Mouse (Mus musculus) embryo, embryonic 11 days (tissue): Measurements from ENCODE around the gene Mrps2.
"Not testable (repeated sequence)": the region's sequence is repeated elsewhere in the genome, so short reads cannot be mapped to it uniquely, and the experiment has no call there.

Experiments used
- DNase-seq: peaks from one replicate; pipeline ENCODE4 v3.0.0-alpha.2; 2015

The Mrps2 gene

GRCm38 (mm10) chr2:28467860-28468485, at the start of gene Mrps2:
Gene Mrps2, plus strand, starts transcription at chr2:28468066.
- peak; percentile 92 for DNase-seq

DNA sequence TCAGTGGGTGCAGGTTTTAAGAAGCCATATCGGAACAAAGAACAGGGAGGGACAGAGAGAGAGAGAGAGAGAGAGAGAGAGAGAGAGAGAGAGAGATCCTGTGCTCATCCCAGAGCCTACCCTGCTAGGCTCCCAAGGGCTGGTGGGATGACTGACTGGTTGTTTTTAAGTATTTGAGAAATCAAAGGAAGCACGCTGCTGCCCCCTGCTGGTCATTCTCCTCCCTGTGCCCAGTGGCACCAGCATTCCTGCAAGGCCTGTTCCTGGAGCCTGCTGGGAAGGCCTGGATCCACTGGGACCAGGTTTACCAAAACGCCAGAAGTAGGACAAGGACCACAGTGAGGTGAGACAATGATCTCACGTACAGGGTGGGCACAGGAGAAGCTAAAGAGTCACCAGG, 48.0 kb upstream of the Mrps2 start:
- peak; percentile 91 for DNase-seq

- DNase-seq, result peak; percentile 64
Measured at GRCm38 (mm10) chr2:28423167-28423566, 44.7 kb upstream of the Mrps2 start.

- DNase-seq, result no peak
Measured at GRCm38 (mm10) chr2:28427226-28427625, 40.6 kb upstream of the Mrps2 start.

GRCm38 (mm10) chr2:28430846-28431245, 37.0 kb upstream of the Mrps2 start:
- no peak for DNase-seq

DNA sequence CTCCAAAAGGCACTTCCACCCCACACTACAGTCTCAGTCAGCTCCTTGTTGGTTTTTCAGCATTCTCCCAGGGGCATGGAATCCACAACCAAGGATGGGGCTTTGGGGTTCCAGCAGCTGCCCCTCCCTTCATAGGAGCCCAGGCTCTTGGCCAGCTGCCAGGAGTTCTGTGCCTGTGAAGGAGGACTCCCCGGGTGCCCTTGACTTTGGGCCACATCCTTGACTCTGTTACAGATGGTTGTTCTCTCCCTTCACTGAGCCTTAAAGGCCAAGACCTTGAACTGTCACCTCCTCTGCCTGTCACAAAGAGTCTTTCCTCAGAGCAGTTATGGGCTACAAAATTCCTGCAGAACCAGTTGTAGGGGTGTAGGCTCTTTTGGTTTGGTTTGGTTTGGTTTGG, 35.1 kb upstream of the Mrps2 start:
- no peak for DNase-seq

- no peak for DNase-seq
Measured at GRCm38 (mm10) chr2:28433512-28433911, 34.4 kb upstream of the Mrps2 start.

DNA sequence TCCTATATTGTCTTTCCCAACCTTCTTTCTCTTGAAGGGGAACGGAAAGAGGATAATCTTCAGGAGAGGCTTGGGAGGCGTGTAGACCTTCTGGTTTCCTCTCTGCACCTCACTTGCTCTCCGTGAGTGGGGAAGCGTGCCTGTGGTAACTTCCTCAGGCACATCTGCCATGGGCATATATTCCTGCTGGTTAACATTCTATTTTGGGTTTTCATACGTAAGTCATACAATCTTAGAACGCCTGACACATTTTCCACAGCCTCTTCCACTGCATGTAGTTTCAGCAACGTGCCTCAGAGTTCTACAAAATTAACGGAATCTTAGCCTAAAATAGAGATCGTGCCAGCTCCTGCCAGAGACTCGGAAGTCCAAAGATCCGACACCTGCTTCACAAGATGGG, 32.5 kb upstream of the Mrps2 start:
- no peak for DNase-seq

DNA sequence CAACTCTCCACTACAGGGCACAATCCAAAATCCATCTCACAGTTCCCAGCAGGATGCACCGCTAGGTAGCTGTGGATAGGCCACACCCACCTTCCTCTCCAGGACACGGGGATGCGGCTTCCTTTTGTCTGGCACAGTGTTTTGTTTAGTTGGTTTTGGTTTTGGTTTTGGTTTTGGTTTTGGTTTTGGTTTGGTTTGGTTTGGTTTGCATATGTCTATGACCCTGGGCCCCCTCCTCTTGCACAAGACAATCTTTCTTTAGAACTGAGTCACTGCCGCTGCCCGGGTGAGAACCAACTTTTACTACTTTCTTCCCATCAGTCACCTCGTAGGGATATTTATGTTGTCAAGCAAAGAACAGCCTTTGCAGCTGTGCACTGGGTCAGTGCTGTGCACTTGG, 27.0 kb upstream of the Mrps2 start:
- DNase-seq, result no peak

DNA sequence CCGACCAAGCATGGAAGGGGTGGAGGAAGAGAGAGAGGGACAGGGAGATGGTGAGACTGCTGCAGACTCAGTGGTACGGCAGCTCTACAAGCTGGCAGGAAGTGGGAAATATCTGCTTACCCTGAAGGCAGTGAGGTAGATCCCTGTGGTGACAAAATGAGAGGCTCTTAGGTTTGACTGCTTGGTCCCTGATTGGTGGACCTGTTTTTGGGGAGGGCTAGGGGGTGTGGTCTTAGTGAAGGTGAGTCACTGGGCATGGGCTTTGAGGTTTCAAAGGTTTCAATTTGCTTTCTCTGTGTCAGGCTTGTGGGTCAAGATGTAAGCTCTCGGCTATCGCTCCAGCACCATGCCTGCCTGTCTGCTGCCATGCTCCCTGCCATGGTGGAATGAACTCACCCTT, 22.8 kb upstream of the Mrps2 start:
- DNase-seq, result no peak

- no peak for DNase-seq
Measured at GRCm38 (mm10) chr2:28446181-28446514, 21.7 kb upstream of the Mrps2 start.

GRCm38 (mm10) chr2:28446515-28447314, 21.2 kb upstream of the Mrps2 start, which contains the start of gene Ppp1r26:
Gene Ppp1r26, plus strand, starts transcription at chr2:28446800.
- DNase-seq, result peak; percentile 72

- DNase-seq, result peak; percentile 17
Measured at GRCm38 (mm10) chr2:28447315-28447670, 20.6 kb upstream of the Mrps2 start.

DNA sequence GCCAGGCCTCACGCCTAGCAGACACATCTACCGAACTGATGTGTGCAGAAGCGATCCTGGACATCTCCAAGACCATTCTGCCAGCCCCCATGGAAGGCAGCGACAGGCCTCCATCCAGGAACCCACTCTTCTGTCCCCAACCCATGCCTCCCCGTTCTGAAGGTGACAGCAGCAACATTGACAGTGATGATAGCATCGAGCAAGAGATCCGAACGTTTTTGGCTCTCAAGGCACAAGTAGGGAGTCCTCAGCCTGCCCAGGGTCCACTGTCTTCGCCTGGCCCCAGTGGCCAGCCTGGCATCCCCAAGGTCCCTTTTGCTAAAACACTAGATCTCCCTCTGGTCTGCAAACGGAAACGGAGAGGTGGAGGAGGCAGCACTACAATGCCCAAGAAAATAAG, 16.2 kb upstream of the Mrps2 start:
- no peak for DNase-seq

- DNase-seq, result no peak
Measured at GRCm38 (mm10) chr2:28453539-28453938, 14.3 kb upstream of the Mrps2 start.

DNA sequence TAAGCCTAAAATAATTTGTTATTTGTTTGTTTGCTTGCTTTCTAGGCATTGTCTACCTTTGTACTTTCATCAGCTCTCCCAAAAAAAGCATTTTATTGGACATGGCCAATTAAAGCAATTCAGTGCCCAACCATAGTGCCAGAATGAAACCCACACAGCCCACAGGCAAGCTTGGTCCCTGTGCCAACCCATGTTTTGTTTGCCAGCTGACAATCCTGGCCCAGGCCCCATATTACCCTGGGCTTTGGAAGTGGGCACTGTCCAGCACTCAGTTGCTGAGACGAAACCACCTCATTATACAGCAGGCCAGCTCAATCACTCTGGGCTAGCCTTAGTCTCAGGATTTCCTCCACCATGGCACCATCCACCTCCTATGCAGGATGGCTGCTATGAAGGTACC, 11.2 kb upstream of the Mrps2 start:
- DNase-seq, result no peak

- peak; percentile 63 for DNase-seq
Measured at GRCm38 (mm10) chr2:28463919-28464318, 3.9 kb upstream of the Mrps2 start.

DNA sequence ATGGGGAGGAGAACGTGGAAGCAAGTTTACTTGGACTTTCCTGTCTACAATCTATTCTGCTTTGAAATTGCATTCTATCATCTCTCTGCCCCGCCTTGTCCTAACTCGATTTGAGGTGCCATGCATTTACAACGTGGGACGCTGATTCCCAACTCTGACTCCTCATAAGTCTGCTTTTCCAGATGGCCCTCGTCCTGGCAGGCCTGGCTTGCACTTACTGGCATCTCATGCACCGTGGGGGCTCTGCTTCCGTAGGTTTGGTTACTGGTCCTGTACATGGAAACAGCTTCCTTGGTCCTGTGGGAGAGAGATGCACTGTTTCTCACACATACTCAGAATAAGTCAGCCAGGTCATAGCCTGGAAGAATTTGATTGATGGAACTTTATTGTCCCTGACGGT, 2.9 kb upstream of the Mrps2 start:
- DNase-seq, result no peak

GRCm38 (mm10) chr2:28465836-28466518, 1.9 kb upstream of the Mrps2 start, which contains the start of gene 1700007K13Rik:
Gene 1700007K13Rik, minus strand, starts transcription at chr2:28466332.
- DNase-seq, result peak; percentile 86

- DNase-seq, result no peak
Measured at GRCm38 (mm10) chr2:28468486-28469225, 790 bp downstream of the Mrps2 start.

DNA sequence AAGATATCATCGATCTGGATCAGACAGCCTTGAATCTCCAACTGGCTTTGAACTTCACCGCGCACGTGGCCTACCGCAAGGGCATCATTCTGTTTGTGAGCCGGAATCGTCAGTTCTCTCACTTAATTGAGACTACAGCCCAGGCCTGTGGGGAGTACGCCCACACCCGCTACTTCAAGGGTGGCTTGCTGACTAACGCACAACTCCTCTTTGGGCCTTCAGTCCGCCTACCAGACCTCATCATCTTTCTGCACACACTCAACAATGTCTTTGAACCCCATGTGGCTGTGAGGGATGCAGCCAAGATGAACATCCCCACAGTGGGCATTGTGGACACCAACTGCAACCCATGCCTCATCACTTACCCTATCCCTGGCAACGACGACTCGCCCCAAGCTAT, 1.6 kb downstream of the Mrps2 start:
- DNase-seq, result no peak

DNA sequence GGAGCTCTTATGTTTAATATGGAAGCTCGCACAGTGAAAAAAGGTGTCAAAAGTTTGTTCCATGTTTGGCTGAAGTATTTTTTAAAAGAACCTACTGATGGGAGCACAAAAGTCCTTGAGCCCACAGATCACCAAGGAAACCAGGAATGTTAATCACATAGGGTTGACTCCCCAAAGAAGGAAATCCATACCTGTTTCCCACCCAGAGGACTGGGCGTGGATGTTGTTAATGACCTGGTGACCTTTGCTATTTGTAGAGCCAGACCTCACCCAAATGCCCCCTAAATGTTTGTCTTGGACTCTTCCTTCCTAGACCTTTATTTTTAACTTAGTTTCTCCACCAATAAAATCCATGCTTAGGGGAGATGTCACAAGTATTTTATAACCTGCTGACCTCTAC, 2.7 kb downstream of the Mrps2 start:
- DNase-seq, result no peak

DNA sequence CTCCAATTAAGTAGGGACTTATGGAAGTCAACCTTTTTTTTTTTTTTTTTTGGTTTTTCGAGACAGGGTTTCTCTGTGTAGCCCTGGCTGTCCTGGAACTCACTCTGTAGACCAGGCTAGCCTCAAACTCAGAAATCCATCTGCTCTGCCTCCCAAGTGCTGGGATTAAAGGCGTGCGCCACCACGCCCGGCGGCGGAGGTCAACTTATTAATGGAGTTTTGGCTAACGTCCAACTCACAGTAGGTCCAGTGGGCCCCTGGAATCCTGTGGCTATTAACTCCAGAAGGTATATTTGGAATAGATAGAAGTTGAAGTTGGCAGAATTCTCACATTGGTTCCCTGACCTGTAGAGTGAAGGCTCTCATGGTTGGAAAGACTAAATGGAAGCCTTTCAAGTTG, 4.1 kb downstream of the Mrps2 start:
- not testable (repeated sequence) for DNase-seq
